Mouse (Mus musculus): ENCODE results near the gene Cldn6. TPM values are rescaled to one million over a fixed set of nuclear protein-coding genes. Genes with fewer than 3 reads are reported as not detected.
A peak's percentile ranks its signal among the peaks of the same experiment; 100 is the strongest.

Cldn6 gene
- polyA plus RNA-seq, 2 experiments from 2014 or later, result not detected

DNA sequence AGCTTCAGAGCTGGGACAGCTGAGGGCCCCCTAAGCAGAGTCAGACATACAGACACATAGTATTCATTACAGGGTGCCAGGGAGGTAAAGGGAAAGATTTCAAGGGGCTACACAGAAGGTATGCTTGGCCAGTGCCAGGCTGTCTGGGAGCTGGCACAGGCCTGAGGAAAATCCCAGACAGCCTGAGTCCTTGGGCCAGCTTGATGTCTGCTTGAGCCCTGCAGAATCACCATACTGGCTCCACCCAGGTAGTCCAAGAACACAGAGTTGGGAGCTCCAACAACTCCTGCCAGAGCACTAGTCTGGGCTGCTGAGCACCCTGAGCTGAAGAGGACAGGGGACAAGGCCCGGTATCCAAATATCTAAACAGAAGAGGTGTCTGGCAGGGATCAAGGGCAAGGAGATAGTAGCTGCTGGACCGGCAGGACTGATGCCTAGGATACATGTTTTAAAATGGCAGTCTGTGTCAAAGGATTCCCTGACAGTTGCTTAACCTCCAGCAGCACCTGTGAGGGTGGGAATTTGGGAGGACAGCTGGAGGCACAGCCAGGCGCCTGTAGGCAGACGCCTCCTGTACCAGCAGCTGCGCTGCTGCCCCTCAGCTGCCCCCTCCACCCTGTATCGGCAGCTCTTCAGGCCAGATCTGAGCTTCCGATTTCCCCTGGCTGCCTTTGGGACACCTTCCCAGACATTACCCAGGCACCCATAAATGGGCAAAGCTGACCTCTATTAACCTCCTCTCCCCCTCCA lies 43.5 kb downstream of the Cldn6 start, which contains the start of gene 1520401A03Rik:
Gene 1520401A03Rik, minus strand, starts transcription at position 408 of the 750 bp plus-strand sequence.
- ATAC-seq, result no peak

DNA sequence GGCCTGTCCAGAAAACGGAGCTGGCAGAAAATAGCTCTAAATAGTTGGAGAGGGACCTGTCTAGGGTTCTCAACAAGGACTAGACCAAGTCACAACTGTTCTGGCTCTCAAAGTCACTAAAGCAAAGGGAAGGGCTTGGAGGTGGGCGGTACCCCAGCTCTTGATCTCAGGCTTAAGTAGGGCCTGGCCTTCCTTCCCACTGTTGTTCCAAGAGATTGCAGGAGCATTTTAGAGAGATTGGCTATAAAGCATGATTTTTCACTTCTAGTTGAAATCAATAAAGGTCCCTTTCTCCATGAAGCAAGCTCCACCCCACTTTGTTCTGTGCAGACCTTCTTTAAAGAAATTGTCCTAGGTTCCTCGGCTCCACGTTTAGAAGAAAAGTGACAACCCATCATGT lies 46.4 kb downstream of the Cldn6 start:
- ATAC-seq, result no peak

DNA sequence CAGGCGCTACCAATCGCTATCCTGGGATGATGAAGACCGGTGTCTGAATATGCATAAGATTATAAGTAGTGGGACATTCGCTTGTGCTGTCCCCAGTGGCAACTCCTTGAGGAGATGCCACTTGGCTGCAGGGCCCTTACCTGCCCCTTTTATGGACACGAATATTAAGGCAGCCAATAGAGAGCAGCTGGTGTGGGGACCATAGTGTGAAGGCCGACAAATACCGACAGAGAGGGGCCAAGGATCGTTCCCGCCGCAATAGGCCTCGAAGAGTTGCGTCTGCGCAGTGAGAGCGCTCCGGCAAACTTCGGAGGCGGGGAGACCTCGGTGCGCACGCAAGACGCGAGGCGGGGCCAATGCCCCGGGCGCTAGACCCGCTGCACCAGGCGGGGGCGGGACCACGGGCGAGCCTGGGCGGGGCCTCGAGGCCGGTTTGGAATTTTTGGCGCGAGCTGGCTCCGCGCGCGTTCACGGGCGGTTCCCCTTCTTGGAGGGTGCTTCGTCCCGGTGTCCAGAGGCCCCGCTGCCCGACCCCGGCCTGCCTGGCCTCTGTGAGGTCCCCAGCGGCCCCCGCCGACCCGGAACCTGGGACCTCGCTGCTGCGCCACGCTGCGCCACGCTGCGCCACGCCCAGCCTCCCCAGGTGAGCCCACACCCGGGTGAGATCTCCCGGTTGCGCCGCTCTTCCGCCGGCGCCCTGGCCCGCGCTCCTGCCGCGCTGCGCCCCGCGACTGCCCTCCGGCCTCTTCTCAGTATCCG lies 47.1 kb downstream of the Cldn6 start, which contains the start of gene Pkmyt1:
Gene Pkmyt1, plus strand, starts transcription at position 338 of the 759 bp plus-strand sequence.
- peak; percentile 97 for ATAC-seq

DNA sequence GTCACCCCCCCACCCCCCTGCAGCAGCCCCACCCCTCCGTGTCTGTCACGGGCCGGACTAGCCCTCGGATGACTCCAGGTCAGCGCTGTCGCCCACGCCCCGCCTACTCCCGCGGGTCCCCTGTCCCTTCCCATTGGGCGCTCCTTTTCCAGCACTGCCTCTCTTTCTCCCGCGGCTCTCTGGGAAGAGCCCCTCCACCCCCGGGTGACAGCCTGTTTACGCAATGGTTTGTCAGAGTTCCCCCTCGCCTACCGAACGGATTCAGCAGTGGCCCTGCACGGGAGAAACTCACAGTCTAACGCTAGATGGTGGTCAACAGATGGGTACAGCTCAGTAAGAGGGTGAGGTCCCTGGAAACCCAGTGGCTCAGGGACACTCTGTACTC lies 47.7 kb downstream of the Cldn6 start:
- no peak for ATAC-seq

DNA sequence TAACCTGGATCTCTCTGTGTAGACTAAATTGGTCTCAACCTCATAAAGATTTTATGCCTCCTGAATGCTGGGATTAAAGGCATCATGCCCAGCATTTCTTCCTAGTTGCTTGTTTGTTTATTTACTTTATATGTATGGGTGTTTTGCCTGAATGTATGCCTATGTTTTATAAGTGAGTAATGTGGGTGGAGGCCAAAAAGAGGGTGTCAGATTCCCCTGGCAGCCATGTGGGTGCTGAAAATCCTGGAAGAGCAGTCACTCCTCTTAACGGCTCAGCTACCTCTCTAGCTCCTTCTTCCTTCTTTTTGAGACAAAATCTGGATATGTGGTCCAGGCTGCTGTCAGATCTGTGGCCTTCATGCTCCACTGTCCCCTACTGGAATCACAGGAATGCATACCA lies 51.4 kb downstream of the Cldn6 start:
- no peak for ATAC-seq

Other genes with a start within 250 kb of the Cldn6 start
- gene Vmn2r117, start 199.6 kb upstream of the Cldn6 start, polyA plus RNA-seq (2017; shearing (Covaris generic)), result not detected
- 1 to 10 TPM; 3.4 to 4.3 TPM for gene Zfp213, start 115.0 kb upstream of the Cldn6 start, polyA plus RNA-seq (2017; shearing (Covaris generic))
- under 1 TPM in 1 of 2 experiments, not detected in 1; 0.38 TPM for gene Zfp13, start 79.8 kb upstream of the Cldn6 start, polyA plus RNA-seq (2017; shearing (Covaris generic))
- gene Zscan10, start 78.4 kb upstream of the Cldn6 start, polyA plus RNA-seq (2017; shearing (Covaris generic)), result 1 to 10 TPM; 2.2 to 2.9 TPM
- 1 to 10 TPM in 1 of 2 experiments, under 1 TPM in 1; 0.42 to 1.6 TPM for gene Mmp25, start 34.0 kb upstream of the Cldn6 start, polyA plus RNA-seq (2017; shearing (Covaris generic))
- gene Bicdl2, start 18.7 kb upstream of the Cldn6 start, polyA plus RNA-seq (2017; shearing (Covaris generic)), result under 1 TPM; 0.22 to 0.66 TPM
- 10 to 100 TPM; 71.5 to 72.4 TPM for gene Hcfc1r1, start 5.7 kb upstream of the Cldn6 start, polyA plus RNA-seq (2017; shearing (Covaris generic))
- 10 to 100 TPM; 26.1 to 43.6 TPM for gene Thoc6, start 5.4 kb upstream of the Cldn6 start, polyA plus RNA-seq (2017; shearing (Covaris generic))
- 1 to 10 TPM; 5.3 to 6.2 TPM for gene Tnfrsf12a, start 1.8 kb upstream of the Cldn6 start, polyA plus RNA-seq (2017; shearing (Covaris generic))
- not detected for gene Cldn9, start 4.8 kb downstream of the Cldn6 start, polyA plus RNA-seq (2017; shearing (Covaris generic))
- gene 1520401A03Rik, start 43.5 kb downstream of the Cldn6 start, polyA plus RNA-seq (2017; shearing (Covaris generic)), result under 1 TPM; 0.20 to 0.30 TPM
- gene Pkmyt1, start 47.1 kb downstream of the Cldn6 start, polyA plus RNA-seq (2017; shearing (Covaris generic)), result 10 to 100 TPM; 10.5 to 13.7 TPM
- 1 to 10 TPM; 2.0 to 2.5 TPM for gene Paqr4, start 61.6 kb downstream of the Cldn6 start, polyA plus RNA-seq (2017; shearing (Covaris generic))
- gene Kremen2, start 66.6 kb downstream of the Cldn6 start, polyA plus RNA-seq (2017; shearing (Covaris generic)), result 1 to 10 TPM; 1.8 to 2.4 TPM
- 10 to 100 TPM; 15.1 to 21.4 TPM for gene Flywch1, start 92.4 kb downstream of the Cldn6 start, polyA plus RNA-seq (2017; shearing (Covaris generic))
- gene Flywch2, start 106.8 kb downstream of the Cldn6 start, polyA plus RNA-seq (2017; shearing (Covaris generic)), result 1 to 10 TPM; 3.4 to 3.5 TPM
- gene Srrm2, start 111.3 kb downstream of the Cldn6 start, polyA plus RNA-seq (2017; shearing (Covaris generic)), result 100 to 1,000 TPM; 289 to 316 TPM
- 100 to 1,000 TPM; 600 to 664 TPM for gene Elob, start 149.9 kb downstream of the Cldn6 start, polyA plus RNA-seq (2017; shearing (Covaris generic))
- gene Prss33, start 156.8 kb downstream of the Cldn6 start, polyA plus RNA-seq (2017; shearing (Covaris generic)), result not detected
- not detected for gene Prss32, start 164.6 kb downstream of the Cldn6 start, polyA plus RNA-seq (2017; shearing (Covaris generic))
- 1 to 10 TPM; 5.6 to 5.7 TPM for gene Prss41, start 164.9 kb downstream of the Cldn6 start, polyA plus RNA-seq (2017; shearing (Covaris generic))
- not detected for gene Prss21, start 188.8 kb downstream of the Cldn6 start, polyA plus RNA-seq (2017; shearing (Covaris generic))
- not detected for gene Dcpp1, start 201.6 kb downstream of the Cldn6 start, polyA plus RNA-seq (2017; shearing (Covaris generic))
- gene Dcpp2, start 201.6 kb downstream of the Cldn6 start, polyA plus RNA-seq (2017; shearing (Covaris generic)), result not detected
- not detected for gene Dcpp3, start 238.2 kb downstream of the Cldn6 start, polyA plus RNA-seq (2017; shearing (Covaris generic))